Mouse (Mus musculus) small intestine, adult 2 months (tissue): Measurements from ENCODE around the gene Banp.

ENCODE experiments used
- CTCF ChIP-seq: fragments of 200-500 bp; IDR thresholded peaks from 2 replicates; pipeline ENCODE4 v1.5.1; 2012; ENCODE audit warnings: low read depth, mild to moderate bottlenecking, control low read depth, inconsistent platforms, low read length, moderate library complexity, mixed read lengths; ENCODE audit not compliant: insufficient replicate concordance, insufficient read length; ENCODE audit errors: extremely low read depth
- POLR2A ChIP-seq: fragments of 200-500 bp; IDR thresholded peaks from 2 replicates; pipeline ENCODE4 v1.6.1; 2012; ENCODE audit warnings: low read depth, mild to moderate bottlenecking, control low read depth, inconsistent platforms, low read length, moderate library complexity

GRCm38 (mm10) chr8:121904999-121905398, 44.6 kb upstream of the Banp start:
- no peak for TF ChIP-seq CTCF
- TF ChIP-seq POLR2A, result no peak
